Mouse (Mus musculus) small intestine, adult 2 months (tissue): ENCODE data around the gene Hand1.

Experiments used
- CTCF ChIP-seq: fragments of 200-500 bp; IDR thresholded peaks from 2 replicates; pipeline ENCODE4 v1.5.1; 2012; ENCODE audit warnings: low read depth, mild to moderate bottlenecking, control low read depth, inconsistent platforms, low read length, moderate library complexity, mixed read lengths; ENCODE audit not compliant: insufficient replicate concordance, insufficient read length; ENCODE audit errors: extremely low read depth
- POLR2A ChIP-seq: fragments of 200-500 bp; IDR thresholded peaks from 2 replicates; pipeline ENCODE4 v1.6.1; 2012; ENCODE audit warnings: low read depth, mild to moderate bottlenecking, control low read depth, inconsistent platforms, low read length, moderate library complexity

GRCm38 (mm10) chr11:57786616-57787418 lies 45.8 kb downstream of the Hand1 start:
- TF ChIP-seq CTCF: no peak
- no peak for TF ChIP-seq POLR2A
